In the genomic region with DNA sequence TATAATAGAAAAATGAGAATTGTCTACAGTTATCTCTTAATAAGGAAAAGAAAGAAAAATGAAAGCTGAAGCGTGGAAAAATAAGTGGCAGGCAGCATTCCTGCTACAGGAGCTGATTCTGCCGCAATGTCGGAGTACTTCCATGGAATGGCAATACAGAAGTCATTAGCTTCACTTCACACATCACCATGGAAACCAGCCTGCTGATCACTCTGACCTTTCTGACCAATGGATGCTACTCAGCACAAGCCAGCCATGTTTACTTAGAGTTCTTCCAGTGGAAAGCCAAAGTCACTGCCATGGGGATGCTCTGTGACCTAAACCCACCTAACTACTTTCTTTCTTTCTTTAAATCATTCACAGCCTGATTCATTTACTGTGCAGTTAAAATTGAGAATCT, we compare ENCODE assay signal across 30 mouse cellular contexts.
DNase-seq lines count a peak whose midpoint lies in the region; ATAC-seq and TF ChIP-seq lines count a peak whose summit lies in the region.
"Had no signal": no experiment of that assay in that cellular context is flagged by ENCODE, and none has a peak within 500 bp of the region (broad histone marks: within the 10 kb centered on the region; RNA-seq: fewer than 3 reads in every experiment).

No protein-coding gene starts in this region.

- H3K9ac ChIP-seq in midbrain, embryonic 16.5 days (ENCODE audit: low read depth, low read length), result no peak overlapping the region
- H3K9ac ChIP-seq in midbrain, embryonic 15.5 days, result no peak overlapping the region
- H3K9ac ChIP-seq: embryonic facial prominence, embryonic 12.5 days; heart, embryonic 13.5 days; hindbrain, embryonic 12.5 days; limb, embryonic 15.5 days; liver, embryonic 13.5 days had no signal

- no peak for TF ChIP-seq POLR2A in brain, embryonic 14.5 days (IDR thresholded peaks at IDR 0.05; ENCODE audit: borderline replicate concordance, extremely low read depth, insufficient read depth, insufficient read length, poor library complexity, severe bottlenecking)

- H3K36me3 ChIP-seq in midbrain, embryonic 10.5 days, result no peaks in the 10 kb centered on the region
- H3K36me3 ChIP-seq in midbrain, embryonic 16.5 days (ENCODE audit: control insufficient read depth, insufficient read depth, low read length), result no peaks in the 10 kb centered on the region
- H3K36me3 ChIP-seq in midbrain, embryonic 15.5 days (replicated peaks), result no peaks in the 10 kb centered on the region
- H3K36me3 ChIP-seq: embryonic facial prominence, embryonic 12.5 days; heart, embryonic 13.5 days; hindbrain, embryonic 12.5 days; limb, embryonic 10.5 days; limb, embryonic 15.5 days; liver, embryonic 13.5 days had no signal

- no peak overlapping the region for H3K27ac ChIP-seq in midbrain, embryonic 10.5 days (replicated peaks)
- no peak overlapping the region for H3K27ac ChIP-seq in midbrain, embryonic 16.5 days (ENCODE audit: low read length)
- H3K27ac ChIP-seq in midbrain, embryonic 15.5 days, result no peak overlapping the region
- H3K27ac ChIP-seq: embryonic facial prominence, embryonic 12.5 days; heart, embryonic 13.5 days; hindbrain, embryonic 12.5 days; limb, embryonic 10.5 days; limb, embryonic 15.5 days; liver, embryonic 13.5 days; macrophage had no signal

- TF ChIP-seq CTCF in brain, embryonic 14.5 days (IDR thresholded peaks at IDR 0.05; ENCODE audit: borderline replicate concordance, extremely low read depth, insufficient read depth, insufficient read length), result no peak

- H3K9me3 ChIP-seq in midbrain, embryonic 10.5 days (replicated peaks), result no peaks in the 10 kb centered on the region; the same call in 1 of the 2 replicates
- H3K9me3 ChIP-seq in midbrain, embryonic 16.5 days (replicated peaks; ENCODE audit: control insufficient read depth, low read length, poor library complexity, severe bottlenecking), result no peaks in the 10 kb centered on the region
- no peaks in the 10 kb centered on the region for H3K9me3 ChIP-seq in midbrain, embryonic 15.5 days
- H3K9me3 ChIP-seq: embryonic facial prominence, embryonic 12.5 days; heart, embryonic 13.5 days; hindbrain, embryonic 12.5 days; limb, embryonic 10.5 days; liver, embryonic 13.5 days had no signal

- no peak for ATAC-seq in midbrain, embryonic 16.5 days
- ATAC-seq in midbrain, embryonic 15.5 days (replicated peaks), result 0 out of 2 replicates have a peak, but pooled peaks have one; percentile 62
- ATAC-seq: forebrain, embryonic 16.5 days; intestine, postnatal 0 days; Patski had no signal

- H3K4me2 ChIP-seq in midbrain, embryonic 16.5 days (ENCODE audit: low read length), result no peak overlapping the region
- H3K4me2 ChIP-seq in midbrain, embryonic 15.5 days, result no peak overlapping the region
- H3K4me2 ChIP-seq: embryonic facial prominence, embryonic 12.5 days; heart, embryonic 13.5 days; hindbrain, embryonic 12.5 days; limb, embryonic 15.5 days; liver, embryonic 13.5 days had no signal

- no peaks in the 10 kb centered on the region for H3K27me3 ChIP-seq in midbrain, embryonic 10.5 days (ENCODE audit: low read depth, poor library complexity, severe bottlenecking)
- H3K27me3 ChIP-seq in midbrain, embryonic 16.5 days (ENCODE audit: control insufficient read depth, insufficient read depth, low read depth, low read length), result no peaks in the 10 kb centered on the region
- no peaks in the 10 kb centered on the region for H3K27me3 ChIP-seq in midbrain, embryonic 15.5 days (replicated peaks)
- H3K27me3 ChIP-seq: CH12.LX; embryonic facial prominence, embryonic 12.5 days; heart, embryonic 13.5 days; hindbrain, embryonic 12.5 days; limb, embryonic 15.5 days; liver, embryonic 13.5 days had no signal

- H3K4me1 ChIP-seq in midbrain, embryonic 10.5 days, result no peaks in the 10 kb centered on the region; the same call in 1 of the 2 replicates
- no peaks in the 10 kb centered on the region for H3K4me1 ChIP-seq in midbrain, embryonic 16.5 days (ENCODE audit: control insufficient read depth, insufficient read depth, low read length)
- H3K4me1 ChIP-seq in midbrain, embryonic 15.5 days, result no peaks in the 10 kb centered on the region
- H3K4me1 ChIP-seq: embryonic facial prominence, embryonic 12.5 days; heart, embryonic 13.5 days; hindbrain, embryonic 12.5 days; limb, embryonic 15.5 days; liver, embryonic 13.5 days had no signal

- DNase-seq in embryo, embryonic 10 days (ENCODE audit: low spot score), result peak; percentile 48
- DNase-seq in embryo, embryonic 9.5 days (ENCODE audit: extremely low spot score), result no peak
- DNase-seq in midbrain, embryonic 10.5 days (ENCODE audit: low spot score), result peak; percentile 18
- peak; percentile 47 for DNase-seq in brain, embryonic 14.5 days (ENCODE audit: low read depth)
- DNase-seq in frontal cortex, postnatal 10 days (ENCODE audit: low spot score in 2 of 2), result no peak
- no peak for DNase-seq in heart, postnatal 4 days
- DNase-seq: adrenal gland, postnatal 36 days; cerebellum, adult 8-10 months; cerebellum, postnatal 25 days; heart, postnatal 10 days; kidney, adult 9 months; kidney, postnatal 10 days; layer of hippocampus, adult 9-11 months; liver, embryonic 13.5 days; lung, adult 18-20 months; lung, postnatal 10 days; thymus, adult 2 months; thymus, postnatal 36 days had no signal

- 72% methylated on average over 3 of the region's 3 CpGs for WGBS in midbrain, embryonic 10.5 days
- 53% methylated on average over 3 of the region's 3 CpGs for WGBS in midbrain, embryonic 16.5 days
- 45% methylated on average over 3 of the region's 3 CpGs for WGBS in midbrain, embryonic 15.5 days

- no peak overlapping the region for H3K4me3 ChIP-seq in midbrain, embryonic 10.5 days
- H3K4me3 ChIP-seq in midbrain, embryonic 16.5 days (ENCODE audit: low read depth, low read length), result no peak overlapping the region
- H3K4me3 ChIP-seq in midbrain, embryonic 15.5 days, result no peak overlapping the region
- H3K4me3 ChIP-seq: embryonic facial prominence, embryonic 12.5 days; heart, embryonic 13.5 days; hindbrain, embryonic 12.5 days; limb, embryonic 10.5 days; limb, embryonic 15.5 days; liver, embryonic 13.5 days had no signal

Comparison
In these comparisons a context has a peak if more than half of its experiments do, and no peak if none do; other contexts are left out.
1. DNase-seq: peak in embryo, embryonic 10 days (single experiment), midbrain, embryonic 10.5 days (single experiment) and brain, embryonic 14.5 days (single experiment); none in embryo, embryonic 9.5 days (single experiment), frontal cortex, postnatal 10 days (0 of 2) and heart, postnatal 4 days (single experiment).